Mouse (Mus musculus): ENCODE results near the gene Gm10217.

Gene Gm10217

DNA sequence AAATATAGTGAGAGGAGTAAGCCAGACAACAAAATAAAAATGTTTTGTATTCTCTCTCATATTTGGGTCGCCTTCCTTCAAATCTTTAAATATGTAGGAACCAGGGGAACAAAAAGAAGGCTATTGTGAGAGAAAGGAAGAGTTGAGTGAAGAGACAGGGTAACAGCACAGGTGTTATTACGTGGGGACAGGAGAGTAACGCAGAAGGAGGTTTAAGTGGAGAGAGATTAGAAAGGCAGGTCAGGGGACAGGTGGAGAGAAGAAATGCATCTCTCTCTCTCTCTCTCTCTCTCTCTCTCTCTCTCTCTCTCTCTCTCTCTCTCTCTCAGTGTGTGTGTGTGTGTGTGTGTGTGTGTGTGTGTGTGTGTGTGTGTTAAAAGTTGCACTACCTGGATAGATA is at the start of gene Gm10217:
Gm10217 (plus strand) TSS at position 301 of the 400 bp plus-strand sequence.
- DNase-seq, result no peak

DNA sequence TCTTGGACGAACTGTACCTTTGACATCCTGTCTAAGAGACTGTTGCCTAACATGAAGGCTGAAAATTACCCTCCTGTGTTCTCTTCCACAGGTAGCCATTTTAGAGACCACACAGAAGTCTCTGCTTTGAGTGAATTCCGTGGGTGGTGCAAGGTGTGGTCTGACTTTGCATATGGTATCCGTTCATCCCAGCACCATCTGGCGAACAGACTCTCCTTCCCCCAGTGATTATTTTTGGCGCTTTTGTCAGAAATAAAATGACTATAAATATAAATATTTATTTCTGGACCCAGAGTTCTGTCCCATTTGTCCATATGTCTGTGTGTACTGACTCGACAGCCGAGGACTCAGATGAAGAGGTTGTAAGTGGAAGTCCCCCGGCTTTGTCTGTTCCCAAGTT is 39.3 kb upstream of the Gm10217 start:
- peak; percentile 11 for DNase-seq

DNA sequence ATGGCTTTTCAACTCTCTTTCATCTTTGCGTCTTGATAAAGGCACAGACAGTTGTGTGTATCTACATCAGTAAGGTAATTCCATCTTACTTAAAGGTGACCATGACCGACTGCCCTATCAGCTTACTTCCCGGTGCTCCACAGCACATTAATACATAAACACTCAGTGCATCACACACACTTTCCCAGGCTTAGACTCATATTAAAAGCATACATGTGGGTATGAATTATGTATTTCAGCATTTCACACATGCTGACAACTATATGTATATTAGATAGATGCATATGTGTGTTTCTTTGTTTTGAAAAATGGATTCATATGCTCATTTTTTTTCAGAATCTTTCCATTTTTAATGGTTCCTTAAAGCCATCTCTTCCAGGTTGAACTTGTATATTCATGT is 23.8 kb upstream of the Gm10217 start:
- no peak for DNase-seq

DNA sequence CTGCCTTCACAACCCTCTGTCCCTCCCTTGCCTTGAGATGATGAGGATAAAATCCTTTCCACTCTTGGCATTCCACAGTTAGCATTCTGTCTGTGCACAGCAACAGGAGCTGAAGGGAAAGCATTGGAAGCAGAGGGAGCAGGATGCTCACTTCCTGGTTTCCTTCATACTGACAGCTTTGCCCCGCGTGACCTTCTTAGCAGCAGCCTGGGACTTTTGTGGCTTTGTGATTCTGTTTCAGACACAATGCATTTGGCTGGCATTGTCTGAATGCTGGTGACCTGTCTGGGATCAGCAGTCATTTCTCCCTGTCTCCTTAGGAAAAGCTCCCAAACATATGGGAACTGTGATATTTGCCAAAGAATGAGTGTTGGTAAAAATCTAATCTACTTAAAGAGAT is 4.8 kb upstream of the Gm10217 start:
- DNase-seq, result no peak

DNA sequence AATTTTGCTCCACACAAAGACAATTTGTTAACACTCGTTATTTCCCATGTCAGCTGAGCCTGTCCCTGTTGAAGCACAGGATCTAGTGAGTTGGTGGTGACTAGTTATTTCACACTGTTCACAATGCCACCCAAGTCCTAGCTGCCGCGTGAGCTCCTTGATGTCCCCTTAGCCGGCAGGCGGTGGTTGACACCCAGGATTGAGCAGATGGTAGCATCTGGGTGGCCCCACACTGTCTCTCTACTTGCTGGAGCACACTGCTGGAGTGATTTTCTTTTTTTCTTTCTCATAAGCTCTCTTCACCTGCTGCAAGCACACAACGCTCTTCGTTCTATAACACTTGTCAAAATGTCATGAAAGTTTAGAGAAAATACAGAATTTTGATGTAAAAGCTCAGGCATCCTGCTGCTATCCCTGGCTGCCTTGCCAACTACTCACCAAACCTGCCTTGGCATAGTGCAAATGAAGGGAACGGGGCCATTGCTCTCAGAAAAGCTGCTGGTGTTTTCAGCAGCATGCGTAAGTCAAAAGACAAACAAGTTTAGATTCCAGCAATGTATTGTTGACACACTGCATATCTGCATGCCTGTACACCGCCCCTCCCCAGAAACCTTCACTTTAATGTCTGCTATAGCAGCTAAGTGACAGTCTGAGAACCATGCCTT is 3.4 kb upstream of the Gm10217 start:
- DNase-seq, result no peak

DNA sequence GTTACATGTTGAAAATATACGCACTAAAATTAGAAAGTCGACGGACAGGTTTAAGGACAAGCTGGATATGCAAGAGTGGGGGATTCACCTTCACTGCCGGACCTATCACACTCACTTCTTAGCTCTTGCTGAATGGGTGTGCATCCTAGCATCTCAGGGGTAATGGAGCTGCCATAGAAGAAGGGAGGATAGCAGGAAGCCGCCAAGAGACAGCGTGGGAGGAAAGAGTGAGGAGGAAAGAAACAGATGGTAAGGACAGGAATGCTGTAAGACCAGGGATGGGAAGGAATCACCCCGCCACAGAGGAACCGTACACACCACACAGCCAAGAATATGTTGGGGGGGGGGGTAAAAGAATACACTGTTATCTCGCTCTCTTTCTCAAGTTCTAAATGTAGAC is 1.1 kb downstream of the Gm10217 start:
- peak; percentile 22 for DNase-seq

DNA sequence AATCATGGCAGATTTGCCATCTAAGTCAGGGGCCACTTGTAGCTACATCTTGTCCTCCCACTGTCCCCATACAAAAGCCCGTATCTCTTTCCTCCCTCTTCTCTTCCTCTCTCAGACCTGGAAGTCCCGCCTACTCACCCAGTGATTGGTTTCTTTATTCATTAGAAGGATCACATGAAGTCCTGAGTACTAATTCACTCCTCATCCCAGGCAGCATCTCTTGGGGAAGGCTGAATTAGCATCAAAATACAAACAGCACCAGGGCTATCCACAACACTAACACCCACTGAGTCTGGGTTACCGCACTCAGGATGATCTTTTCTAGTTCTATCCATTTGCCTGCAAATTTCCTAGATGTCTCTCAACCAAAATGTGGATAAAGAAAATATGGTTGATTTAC is 4.0 kb downstream of the Gm10217 start:
- DNase-seq, result no peak

DNA sequence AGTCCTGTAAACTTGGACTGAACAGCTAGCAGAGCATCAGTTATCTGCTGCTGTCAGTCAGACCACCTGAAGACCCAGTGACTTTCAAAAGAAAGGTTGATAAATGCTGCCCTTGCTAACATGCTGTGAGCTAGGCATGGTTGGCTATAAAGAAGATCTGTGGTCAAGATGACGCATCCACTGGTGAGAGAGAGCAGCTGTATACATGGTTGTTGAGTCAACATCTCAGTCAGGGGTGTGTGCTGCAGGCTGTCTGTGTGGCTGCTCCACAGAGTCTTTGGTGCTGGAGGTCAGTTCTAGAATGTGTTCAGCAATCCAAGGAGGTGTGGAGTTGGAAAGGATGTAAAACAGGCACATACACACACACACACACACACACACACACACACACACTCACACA is 12.2 kb downstream of the Gm10217 start:
- DNase-seq, result no peak

DNA sequence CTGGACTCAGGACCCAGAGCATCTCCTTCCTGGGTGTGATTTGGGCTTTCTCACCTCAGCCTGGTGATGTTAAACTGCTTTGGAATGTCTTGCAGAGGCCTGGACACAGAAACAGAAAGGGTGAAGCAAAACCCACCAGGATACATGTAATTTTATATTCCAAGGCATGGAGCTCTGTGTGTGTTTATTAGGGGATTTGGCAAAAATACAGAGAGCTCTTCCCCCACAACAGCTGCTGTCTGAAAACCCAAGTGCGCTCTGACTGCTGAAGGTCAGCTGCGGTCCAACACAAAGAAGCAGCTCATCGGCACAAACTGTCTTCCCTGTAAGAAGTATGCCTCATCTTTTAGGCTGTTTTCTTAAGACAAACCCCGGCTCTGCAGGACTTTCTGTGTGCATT is 15.9 kb downstream of the Gm10217 start:
- peak; percentile 5 for DNase-seq

DNA sequence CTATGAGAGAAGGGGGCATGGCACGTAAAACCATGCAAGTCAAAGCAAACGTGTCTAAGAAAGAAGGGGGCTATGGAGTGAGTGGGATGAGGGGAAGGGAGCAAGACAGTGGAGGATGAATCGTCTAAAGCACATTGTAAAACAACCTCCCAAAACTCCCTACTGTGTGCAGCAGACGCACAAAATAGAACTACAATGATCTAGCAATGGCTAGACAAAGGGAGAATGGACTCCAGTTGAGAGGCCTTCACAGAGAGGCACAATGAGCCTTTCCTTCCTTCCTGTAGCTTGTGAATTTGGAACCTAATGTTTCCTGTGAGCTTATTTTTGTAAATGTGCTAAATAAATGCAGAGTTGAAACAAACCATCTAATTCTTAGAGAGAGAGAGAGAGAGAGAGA is 22.7 kb downstream of the Gm10217 start:
- DNase-seq, result no peak

DNA sequence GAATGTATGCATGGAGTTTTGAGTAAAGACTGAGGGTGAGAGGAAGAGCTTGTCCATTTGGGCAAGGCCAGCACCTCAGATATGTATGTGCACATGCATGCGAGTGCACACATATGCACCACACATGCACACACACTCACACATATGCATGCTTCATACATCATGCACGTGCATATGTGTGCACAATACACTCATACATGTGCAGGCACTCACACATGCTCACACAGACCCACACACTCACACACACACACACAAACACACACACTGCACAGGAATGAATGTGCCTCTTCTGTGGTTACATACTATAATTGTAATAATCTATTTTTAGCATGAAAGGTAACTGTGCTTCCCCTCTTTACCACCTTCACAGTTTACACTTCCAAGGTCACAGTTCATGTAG is 35.1 kb downstream of the Gm10217 start:
- no peak for DNase-seq

DNA sequence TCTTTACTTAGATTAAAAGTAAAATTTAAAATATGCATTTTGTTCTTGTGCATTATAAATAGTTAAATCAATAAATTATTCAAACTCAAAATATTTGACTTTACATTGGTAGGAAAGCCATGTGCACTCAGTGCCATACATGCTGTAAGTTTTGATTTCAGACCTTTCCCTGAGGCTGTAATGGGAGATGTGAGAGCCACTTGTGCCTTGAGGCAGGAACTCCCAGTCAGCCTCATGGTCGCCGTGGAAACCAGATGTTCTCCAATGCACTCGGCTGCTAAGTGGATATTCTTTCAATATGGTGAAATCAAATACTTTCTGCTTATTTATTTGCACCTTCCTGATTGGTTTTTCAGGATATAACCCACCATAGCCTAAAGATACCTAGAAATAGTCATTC is 35.6 kb downstream of the Gm10217 start:
- no peak for DNase-seq
